8 mouse cellular contexts compared by ENCODE assay signal in genomic region chr17:28361921-28362652, GRCm38 (mm10). TPM values are rescaled to one million over a fixed set of nuclear protein-coding genes. Genes with fewer than 3 reads are reported as not detected.
A peak's percentile ranks its signal among the peaks of the same experiment; 100 is the strongest.
DNase-seq lines count a peak whose midpoint lies in the region; ATAC-seq and TF ChIP-seq lines count a peak whose summit lies in the region.

No protein-coding gene starts in this region.

- no peak overlapping the region; the same call in 1 of the 2 replicates for H3K9ac ChIP-seq in lung, embryonic 15.5 days
- peak overlapping the region; percentile 35; the same call in 1 of the 2 replicates for H3K9ac ChIP-seq in forebrain, embryonic 14.5 days (ENCODE audit: low read length)
- H3K9ac ChIP-seq in limb, embryonic 14.5 days (ENCODE audit: low read depth, low read length, severe bottlenecking): peak overlapping the region; percentile 47; the same call in 1 of the 2 replicates
- H3K9ac ChIP-seq in stomach, embryonic 14.5 days (replicated peaks; ENCODE audit: low read depth, low read length): no peak overlapping the region

- H3K4me2 ChIP-seq in lung, embryonic 15.5 days: peak overlapping the region; percentile 52
- peak overlapping the region; percentile 45 for H3K4me2 ChIP-seq in forebrain, embryonic 14.5 days (ENCODE audit: low read length)
- peak overlapping the region; percentile 62 for H3K4me2 ChIP-seq in limb, embryonic 14.5 days (replicated peaks; ENCODE audit: low read depth, low read length, severe bottlenecking)
- H3K4me2 ChIP-seq in stomach, embryonic 14.5 days (replicated peaks; ENCODE audit: low read depth, low read length): peak overlapping the region; percentile 42

- TF ChIP-seq POLR2A in limb, embryonic 14.5 days (IDR thresholded peaks at IDR 0.05; ENCODE audit: borderline replicate concordance, extremely low read depth, insufficient read depth, insufficient read length): no peak

- H3K27ac ChIP-seq in lung, embryonic 15.5 days: no peak overlapping the region
- no peak overlapping the region for H3K27ac ChIP-seq in forebrain, embryonic 14.5 days (ENCODE audit: low read depth, low read length)
- no peak overlapping the region for H3K27ac ChIP-seq in limb, embryonic 14.5 days (replicated peaks; ENCODE audit: low read depth, low read length)
- no peak overlapping the region for H3K27ac ChIP-seq in stomach, embryonic 14.5 days (ENCODE audit: low read length)

- no peaks in the 10 kb centered on the region for H3K36me3 ChIP-seq in lung, embryonic 15.5 days
- no peaks in the 10 kb centered on the region for H3K36me3 ChIP-seq in forebrain, embryonic 14.5 days (ENCODE audit: control insufficient read depth, insufficient read depth, low read length)
- no peaks in the 10 kb centered on the region for H3K36me3 ChIP-seq in limb, embryonic 14.5 days (ENCODE audit: control insufficient read depth, insufficient read depth, low read length)
- no peaks in the 10 kb centered on the region for H3K36me3 ChIP-seq in stomach, embryonic 14.5 days (ENCODE audit: control insufficient read depth, insufficient read depth, low read length)

- H3K9me3 ChIP-seq in lung, embryonic 15.5 days: no peaks in the 10 kb centered on the region
- H3K9me3 ChIP-seq in forebrain, embryonic 14.5 days (replicated peaks; ENCODE audit: control insufficient read depth, low read length): no peaks in the 10 kb centered on the region
- no peaks in the 10 kb centered on the region for H3K9me3 ChIP-seq in limb, embryonic 14.5 days (ENCODE audit: control insufficient read depth, low read length)
- no peaks in the 10 kb centered on the region for H3K9me3 ChIP-seq in stomach, embryonic 14.5 days (ENCODE audit: control insufficient read depth, low read depth, low read length)

- WGBS in lung, embryonic 15.5 days: 42% methylated on average over 11 of the region's 11 CpGs
- 34% methylated on average over 11 of the region's 11 CpGs for WGBS in forebrain, embryonic 14.5 days
- WGBS in limb, embryonic 14.5 days: 32% methylated on average over 11 of the region's 11 CpGs
- whole genome bisulfite sequencing in stomach, embryonic 14.5 days: 42% methylated on average over 11 of the region's 11 CpGs

- peaks cover 30% of the 10 kb centered on the region for H3K4me1 ChIP-seq in lung, embryonic 15.5 days
- peaks cover 5% of the 10 kb centered on the region; the same call in 1 of the 2 replicates for H3K4me1 ChIP-seq in forebrain, embryonic 14.5 days (ENCODE audit: control insufficient read depth, insufficient read depth, low read length)
- H3K4me1 ChIP-seq in limb, embryonic 14.5 days (ENCODE audit: control insufficient read depth, insufficient read depth, low read length): peaks cover 21% of the 10 kb centered on the region
- H3K4me1 ChIP-seq in stomach, embryonic 14.5 days (ENCODE audit: control insufficient read depth, insufficient read depth, low read length): peaks cover 18% of the 10 kb centered on the region; the same call in 1 of the 2 replicates

- no peak for ATAC-seq in lung, embryonic 15.5 days (ENCODE audit: borderline replicate concordance, extremely low read depth, low FRiP score, low TSS enrichment)
- no peak for ATAC-seq in forebrain, embryonic 14.5 days
- no peak for ATAC-seq in limb, embryonic 14.5 days (ENCODE audit: low FRiP score, low read depth)
- ATAC-seq in stomach, embryonic 14.5 days (ENCODE audit: insufficient number of reproducible peaks, insufficient read depth, low FRiP score, low read depth): no peak
- no peak for ATAC-seq in granulocyte monocyte progenitor cell, adult 5-6 weeks (replicated peaks; ENCODE audit: poor library complexity, severe bottlenecking)

- no peak for DNase-seq in lung, postnatal 25 days (ENCODE audit: low spot score)
- no peak for DNase-seq in forebrain, embryonic 14.5 days (ENCODE audit: low spot score)
- DNase-seq in limb, embryonic 14.5 days (ENCODE audit: low spot score): no peak
- no peak for DNase-seq in T-cell, adult 2 months (ENCODE audit: low spot score)
- no peak for DNase-seq in thymus, postnatal 14 days

- H3K27me3 ChIP-seq in lung, embryonic 15.5 days: peaks cover 55% of the 10 kb centered on the region
- H3K27me3 ChIP-seq in forebrain, embryonic 14.5 days (replicated peaks; ENCODE audit: control insufficient read depth, insufficient read depth, low read length): peaks cover 43% of the 10 kb centered on the region
- peaks cover 37% of the 10 kb centered on the region for H3K27me3 ChIP-seq in limb, embryonic 14.5 days (ENCODE audit: control insufficient read depth, insufficient read depth, low read length)
- 0 out of 2 replicates have a peak, but pooled peaks cover 7% of the 10 kb centered on the region for H3K27me3 ChIP-seq in stomach, embryonic 14.5 days (ENCODE audit: control insufficient read depth, insufficient read depth, low read length)

- peak overlapping the region; percentile 30 for H3K4me3 ChIP-seq in lung, embryonic 15.5 days
- H3K4me3 ChIP-seq in forebrain, embryonic 14.5 days (ENCODE audit: low read depth, low read length): peak overlapping the region; percentile 21
- peak overlapping the region; percentile 34 for H3K4me3 ChIP-seq in limb, embryonic 14.5 days (replicated peaks; ENCODE audit: low read length)
- H3K4me3 ChIP-seq in stomach, embryonic 14.5 days (ENCODE audit: low read depth, low read length): peak overlapping the region; percentile 24

RNA-seq across cellular contexts. Expression of gene Tulp1, which starts 2.9 kb away (rescaled TPM):
- 6.0 and 6.2 TPM in 2 replicates for polyA plus RNA-seq in lung, embryonic 15.5 days (2015; fragmentation: Nextera tagmentation; extraction: Ambion mirVana)
- 1.3 and 1.5 TPM in 2 replicates for polyA plus RNA-seq in forebrain, embryonic 14.5 days (2014; fragmentation: Nextera tagmentation; extraction: Ambion mirVana)
- polyA plus RNA-seq in limb, embryonic 14.5 days (2012; rRNA removed): 5.0 and 7.4 TPM in 2 replicates
- 4.9 and 6.4 TPM in 2 replicates for polyA plus RNA-seq in limb, embryonic 14.5 days (2014; fragmentation: Nextera tagmentation; extraction: Ambion mirVana)
- 5.2 and 6.6 TPM in 2 replicates for polyA plus RNA-seq in stomach, embryonic 14.5 days (2014; fragmentation: Nextera tagmentation; extraction: Ambion mirVana)
- not detected in 2 replicates for total RNA-seq in granulocyte monocyte progenitor cell, adult 5-6 weeks (2014; fragmentation: Nextera tagmentation)
- total RNA-seq in granulocyte monocyte progenitor cell, adult 5-6 weeks (2017): 0.69 TPM in 1 of 2 replicates, not detected in the other

RNA-seq across cellular contexts. Expression of gene Tead3, which starts 11.5 kb away (rescaled TPM):
- 10.9 and 11.5 TPM in 2 replicates for polyA plus RNA-seq in lung, embryonic 15.5 days (2015; fragmentation: Nextera tagmentation; extraction: Ambion mirVana)
- polyA plus RNA-seq in forebrain, embryonic 14.5 days (2014; fragmentation: Nextera tagmentation; extraction: Ambion mirVana): 1.8 and 2.4 TPM in 2 replicates
- 85.6 and 102 TPM in 2 replicates for polyA plus RNA-seq in limb, embryonic 14.5 days (2012; rRNA removed)
- polyA plus RNA-seq in limb, embryonic 14.5 days (2014; fragmentation: Nextera tagmentation; extraction: Ambion mirVana): 17.4 and 17.9 TPM in 2 replicates
- polyA plus RNA-seq in stomach, embryonic 14.5 days (2014; fragmentation: Nextera tagmentation; extraction: Ambion mirVana): 15.7 and 16.0 TPM in 2 replicates
- 3.3 TPM in 1 of 2 replicates, not detected in the other for total RNA-seq in granulocyte monocyte progenitor cell, adult 5-6 weeks (2014; fragmentation: Nextera tagmentation)
- total RNA-seq in granulocyte monocyte progenitor cell, adult 5-6 weeks (2017): 0.04 TPM in 1 of 2 replicates, not detected in the other

RNA-seq across cellular contexts. Expression of gene Rpl10a, which starts 33.8 kb away (rescaled TPM):
- 606 and 658 TPM in 2 replicates for polyA plus RNA-seq in lung, embryonic 15.5 days (2015; fragmentation: Nextera tagmentation; extraction: Ambion mirVana)
- polyA plus RNA-seq in forebrain, embryonic 14.5 days (2014; fragmentation: Nextera tagmentation; extraction: Ambion mirVana): 360 and 532 TPM in 2 replicates
- polyA plus RNA-seq in limb, embryonic 14.5 days (2012; rRNA removed): 3,249 and 4,469 TPM in 2 replicates
- polyA plus RNA-seq in limb, embryonic 14.5 days (2014; fragmentation: Nextera tagmentation; extraction: Ambion mirVana): 810 and 905 TPM in 2 replicates
- polyA plus RNA-seq in stomach, embryonic 14.5 days (2014; fragmentation: Nextera tagmentation; extraction: Ambion mirVana): 797 and 911 TPM in 2 replicates
- 2,618 and 3,063 TPM in 2 replicates for total RNA-seq in granulocyte monocyte progenitor cell, adult 5-6 weeks (2014; fragmentation: Nextera tagmentation)
- 785 and 838 TPM in 2 replicates for total RNA-seq in granulocyte monocyte progenitor cell, adult 5-6 weeks (2017)

RNA-seq across cellular contexts. Expression of gene Fance, which starts 48.8 kb away (rescaled TPM):
- 32.8 and 33.3 TPM in 2 replicates for polyA plus RNA-seq in lung, embryonic 15.5 days (2015; fragmentation: Nextera tagmentation; extraction: Ambion mirVana)
- 21.7 and 24.5 TPM in 2 replicates for polyA plus RNA-seq in forebrain, embryonic 14.5 days (2014; fragmentation: Nextera tagmentation; extraction: Ambion mirVana)
- polyA plus RNA-seq in limb, embryonic 14.5 days (2012; rRNA removed): 28.3 and 32.4 TPM in 2 replicates
- 30.8 and 36.1 TPM in 2 replicates for polyA plus RNA-seq in limb, embryonic 14.5 days (2014; fragmentation: Nextera tagmentation; extraction: Ambion mirVana)
- 26.5 and 29.9 TPM in 2 replicates for polyA plus RNA-seq in stomach, embryonic 14.5 days (2014; fragmentation: Nextera tagmentation; extraction: Ambion mirVana)
- 41.7 and 47.9 TPM in 2 replicates for total RNA-seq in granulocyte monocyte progenitor cell, adult 5-6 weeks (2014; fragmentation: Nextera tagmentation)
- total RNA-seq in granulocyte monocyte progenitor cell, adult 5-6 weeks (2017): 15.0 and 16.4 TPM in 2 replicates

Comparison
In these comparisons a context has a peak if more than half of its experiments do, and no peak if none do; other contexts are left out.
1. H3K9ac ChIP-seq: peak in forebrain, embryonic 14.5 days (single experiment) and limb, embryonic 14.5 days (single experiment); none in lung, embryonic 15.5 days (single experiment) and stomach, embryonic 14.5 days (single experiment).
2. Peak in every context shown above with its lines, with median percentiles within 50 percentile points of each other: H3K4me2 ChIP-seq and H3K4me3 ChIP-seq.